Mouse (Mus musculus) right cerebral cortex, adult 18-20 months (tissue): ENCODE results near the gene Gm21680.
A peak's percentile ranks its signal among the peaks of the same experiment; 100 is the strongest.
"Not testable (repeated sequence)": the region's sequence is repeated elsewhere in the genome, so short reads cannot be mapped to it uniquely, and the experiment has no call there.

ENCODE experiments used
- DNase-seq: peaks from one replicate; pipeline ENCODE4 v3.0.0; 2022; ENCODE audit warnings: mixed read lengths

Gene Gm21680

GRCm38 (mm10) chr5:25972563-25972962 lies at the start of gene Gm21680:
Gene Gm21680, minus strand, starts transcription at chr5:25972663.
- not testable (repeated sequence) for DNase-seq

- not testable (repeated sequence) for DNase-seq
Observed at GRCm38 (mm10) chr5:26007697-26008096, 35.2 kb upstream of the Gm21680 start.

DNA sequence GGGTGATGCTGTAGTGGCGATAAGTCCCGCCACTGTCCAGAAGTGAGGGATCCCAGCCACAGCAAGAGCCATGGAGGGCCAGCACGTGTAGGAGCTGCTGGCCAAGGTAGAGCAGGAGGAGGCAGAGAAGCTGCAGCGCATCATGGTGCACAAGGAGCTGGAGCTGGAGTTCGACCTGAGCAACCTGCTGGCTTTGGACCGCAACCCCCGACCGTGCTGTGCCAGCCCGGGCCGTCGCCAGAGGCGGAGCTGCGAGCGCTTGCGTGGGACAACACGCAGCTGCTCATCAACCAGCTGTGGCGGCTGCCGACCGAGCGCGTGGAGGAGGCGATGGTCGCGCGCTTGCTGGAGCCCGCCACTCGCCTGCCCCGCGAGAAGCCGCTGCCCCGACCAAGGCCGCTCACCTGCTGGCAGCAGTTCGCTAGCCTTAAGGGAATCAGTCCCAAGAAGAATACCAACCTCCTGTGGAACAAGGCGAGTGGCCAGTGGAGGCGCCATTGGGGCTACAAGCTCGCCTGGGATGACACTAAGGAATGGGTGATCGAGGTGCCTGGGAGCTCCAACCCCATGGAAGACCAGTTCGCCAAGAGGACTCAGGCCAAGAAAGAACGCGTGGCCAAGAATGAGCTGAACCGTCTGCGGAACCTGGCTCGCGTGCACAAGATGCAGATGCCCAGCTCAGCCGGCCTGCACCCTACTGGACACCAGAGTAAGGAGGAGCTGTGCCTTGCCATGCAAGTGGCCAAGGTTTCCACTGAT lies 34.7 kb upstream of the Gm21680 start:
- DNase-seq, result peak; percentile 10

DNA sequence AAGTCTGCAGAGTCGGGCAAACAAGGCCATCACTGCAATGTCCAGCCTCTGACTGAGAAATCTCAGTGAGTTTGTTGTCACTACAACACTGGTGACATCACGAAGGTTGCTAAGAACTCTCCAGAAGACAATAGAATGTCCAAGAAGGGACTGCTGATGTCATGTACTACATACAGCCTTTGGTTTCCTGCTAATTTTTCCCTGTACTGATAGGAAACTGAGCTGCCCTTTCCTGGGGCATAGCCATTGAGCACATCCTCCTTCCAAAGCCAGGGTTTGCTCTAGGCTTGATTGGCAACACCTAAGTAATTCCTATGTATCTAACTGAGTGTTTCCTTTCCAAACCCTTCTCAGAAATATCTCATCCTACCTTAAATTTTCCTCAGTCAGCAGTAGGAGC lies 32.2 kb upstream of the Gm21680 start, which contains the start of gene Gm1979:
TSS of gene Gm1979 (minus strand) at position 101 of the 400 bp plus-strand sequence.
- DNase-seq, result not testable (repeated sequence)

GRCm38 (mm10) chr5:25988550-25988949 lies 16.1 kb upstream of the Gm21680 start, which contains the start of gene Gm21698:
Gene Gm21698, minus strand, starts transcription at chr5:25988650.
- not testable (repeated sequence) for DNase-seq

DNA sequence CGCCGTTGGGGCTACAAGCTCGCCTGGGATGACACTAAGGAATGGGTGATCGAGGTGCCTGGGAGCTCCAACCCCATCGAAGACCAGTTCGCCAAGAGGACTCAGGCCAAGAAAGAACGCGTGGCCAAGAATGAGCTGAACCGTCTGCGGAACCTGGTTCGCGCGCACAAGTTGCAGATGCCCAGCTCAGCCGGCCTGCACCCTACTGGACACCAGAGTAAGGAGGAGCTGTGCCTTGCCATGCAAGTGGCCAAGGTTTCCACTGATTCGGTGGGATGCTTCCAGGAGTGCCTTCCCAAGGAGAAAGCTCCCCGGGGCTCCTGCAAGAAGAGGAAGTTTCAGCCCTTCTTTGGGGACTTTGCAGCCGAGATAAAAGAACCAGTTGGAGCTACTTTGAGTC lies 15.4 kb downstream of the Gm21680 start:
- not testable (repeated sequence) for DNase-seq

GRCm38 (mm10) chr5:25956611-25957010 lies 15.9 kb downstream of the Gm21680 start:
- DNase-seq, result peak; percentile 7

GRCm38 (mm10) chr5:25954317-25954716 lies 18.1 kb downstream of the Gm21680 start, which contains the start of gene Gm21671:
Gene Gm21671, minus strand, starts transcription at chr5:25954417.
- not testable (repeated sequence) for DNase-seq

- DNase-seq, result not testable (repeated sequence)
Observed at GRCm38 (mm10) chr5:25945391-25945790, 27.1 kb downstream of the Gm21680 start.

- not testable (repeated sequence) for DNase-seq
Observed at GRCm38 (mm10) chr5:25942281-25942680, 30.2 kb downstream of the Gm21680 start, which contains the start of gene Gm21663. Gene Gm21663, minus strand, starts transcription at chr5:25942381.
